Mouse (Mus musculus) stomach, postnatal 0 days (tissue): ENCODE measurements at regions not wholly inside any gene's neighbourhood (a gene's known extent, or its start where the extent isn't known, plus 50 kb on each side); places are given as distances from the start of the nearest gene placed in this dataset.

Experiments used
- CTCF ChIP-seq: IDR thresholded peaks from 2 replicates; pipeline ENCODE4 v1.5.1; 2016; ENCODE audit warnings: antibody characterized with exemption, low read depth, mild to moderate bottlenecking, moderate library complexity
- EP300 ChIP-seq: optimal IDR thresholded peaks from 2 replicates; pipeline ENCODE3; 2016; ENCODE audit warnings: antibody characterized with exemption

GRCm38 (mm10) chr2:180391349-180391748, 56.9 kb upstream of the Gata5 start:
- TF ChIP-seq EP300 = no peak
- TF ChIP-seq CTCF = no peak
